Mouse (Mus musculus) cortical plate, adult 2 months (tissue): Measurements from ENCODE around the gene Trim3.
A peak's percentile ranks its signal among the peaks of the same experiment; 100 is the strongest.

Experiments
- CTCF ChIP-seq: fragments of 200-500 bp; IDR thresholded peaks from 2 replicates; pipeline ENCODE4 v1.5.1; 2011; ENCODE audit warnings: mild to moderate bottlenecking, control low read depth, low read length; ENCODE audit not compliant: insufficient read depth; ENCODE audit errors: extremely low read depth
- POLR2A ChIP-seq: fragments of 200-500 bp; IDR thresholded peaks from 2 replicates; pipeline ENCODE4 v1.6.1; 2011; ENCODE audit warnings: mild to moderate bottlenecking, low read length, control low read depth; ENCODE audit not compliant: insufficient read depth; ENCODE audit errors: extremely low read depth

- TF ChIP-seq POLR2A (peak; percentile 59), CTCF (no peak)
These were observed 52.2 kb downstream of the Trim3 start, which contains the start of gene Apbb1 for GRCm38 (mm10) chr7:105581094-105581703.
